Mouse (Mus musculus): ENCODE measurements around the gene Gjb1.

- TF ChIP-seq CTCF (conservative IDR thresholded peaks at IDR 0.05; ENCODE audit: low read length) = peak; percentile 53
- no peak for TF ChIP-seq POU5F1 (IDR thresholded peaks at IDR 0.05; ENCODE audit: borderline replicate concordance, low read length)
Measured at GRCm38 (mm10) chrX:101427774-101428173, 51.6 kb downstream of the Gjb1 start.
